Mouse (Mus musculus): Measurements from ENCODE around the gene Gabrb2. TPM values are rescaled to one million over a fixed set of nuclear protein-coding genes. Genes with fewer than 3 reads are reported as not detected.
A peak's percentile ranks its signal among the peaks of the same experiment; 100 is the strongest.

Gene Gabrb2
- 2.9 and 3.1 TPM in 2 replicates for polyA plus RNA-seq (2016; fragmentation: Nextera tagmentation; extraction: Ambion mirVana)

DNA sequence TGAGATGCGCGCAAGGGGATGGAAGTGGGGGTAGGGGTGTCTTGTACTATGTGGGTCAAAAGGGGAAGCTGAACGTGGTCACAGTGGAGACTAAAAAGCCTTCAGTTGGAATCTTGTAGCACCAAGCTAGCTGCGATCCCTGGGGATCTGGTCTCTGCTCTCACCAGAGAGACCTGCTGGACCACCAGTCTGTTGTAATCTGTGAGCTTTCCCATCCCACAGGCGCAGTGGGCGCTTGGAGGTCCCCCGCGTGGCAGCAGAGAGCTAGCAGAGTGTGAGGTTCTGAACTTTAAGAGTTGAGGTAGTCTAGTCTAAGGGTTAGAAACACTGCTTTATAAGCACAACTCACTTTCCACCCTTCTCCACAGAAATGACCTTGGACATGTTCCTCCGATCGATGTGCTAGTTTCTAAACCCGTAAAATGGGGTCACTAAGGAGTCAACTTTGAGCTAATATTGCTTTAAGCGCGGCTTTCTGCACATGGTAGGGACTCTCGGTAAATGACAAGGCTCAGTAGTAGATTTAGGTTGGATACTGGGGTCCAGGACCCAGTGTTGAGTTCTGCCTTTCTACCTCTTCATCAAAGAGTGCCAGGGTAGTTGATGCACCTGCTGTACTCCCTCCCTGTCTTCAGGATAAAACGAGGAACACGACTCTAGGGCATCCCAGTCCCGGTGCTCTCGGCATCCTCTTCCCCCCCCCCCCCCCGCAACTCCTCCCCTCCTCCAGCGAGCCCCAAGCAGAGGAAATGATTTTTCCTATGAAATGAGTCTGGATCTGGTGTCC lies at the start of gene Gabrb2:
Gabrb2 (plus strand) TSS at position 762 of the 787 bp plus-strand sequence.
- H3K4me3 ChIP-seq: peak within 1 kb of the TSS; percentile 52
- peaks cover 6% of the 10 kb centered on the region; the same call in 1 of the 2 replicates for H3K4me1 ChIP-seq
- H3K27ac ChIP-seq: no peak within 1 kb of the TSS
- H3K9me3 ChIP-seq: no peaks in the 10 kb centered on the region
- WGBS: 24% methylated on average over 19 of the region's 20 CpGs
- peak within 1 kb of the TSS; percentile 93 for H3K4me2 ChIP-seq (replicated peaks)
- H3K27me3 ChIP-seq: peaks cover 9% of the 10 kb centered on the region
- no peaks in the 10 kb centered on the region for H3K36me3 ChIP-seq
- peak within 1 kb of the TSS; percentile 44 for H3K9ac ChIP-seq
- ATAC-seq (ENCODE audit: insufficient number of reproducible peaks, insufficient read depth, low FRiP score, low TSS enrichment): no peak

- H3K9ac ChIP-seq: no peak overlapping the region
- H3K27ac ChIP-seq: no peak overlapping the region
- H3K36me3 ChIP-seq: no peaks in the 10 kb centered on the region
- H3K4me3 ChIP-seq: no peak overlapping the region
- ATAC-seq (ENCODE audit: insufficient number of reproducible peaks, insufficient read depth, low FRiP score, low TSS enrichment): no peak
- H3K9me3 ChIP-seq: no peaks in the 10 kb centered on the region
- 78% methylated on average over 2 of the region's 2 CpGs for WGBS
- H3K4me2 ChIP-seq (replicated peaks): no peak overlapping the region
- no peaks in the 10 kb centered on the region for H3K4me1 ChIP-seq
- no peaks in the 10 kb centered on the region for H3K27me3 ChIP-seq
These were observed 40.6 kb upstream of the Gabrb2 start for GRCm38 (mm10) chr11:42378983-42379382.

GRCm38 (mm10) chr11:42386486-42386885 lies 33.1 kb upstream of the Gabrb2 start:
- Histone ChIP-seq H3K9ac (no peak overlapping the region), H3K4me1 (no peaks in the 10 kb centered on the region), H3K27ac (no peak overlapping the region), H3K4me2 (replicated peaks) (no peak overlapping the region), H3K36me3 (no peaks in the 10 kb centered on the region), H3K27me3 (no peaks in the 10 kb centered on the region), H3K9me3 (no peaks in the 10 kb centered on the region), H3K4me3 (no peak overlapping the region)
- WGBS: 71% methylated on average over 4 of the region's 4 CpGs
- ATAC-seq (ENCODE audit: insufficient number of reproducible peaks, insufficient read depth, low FRiP score, low TSS enrichment): no peak

DNA sequence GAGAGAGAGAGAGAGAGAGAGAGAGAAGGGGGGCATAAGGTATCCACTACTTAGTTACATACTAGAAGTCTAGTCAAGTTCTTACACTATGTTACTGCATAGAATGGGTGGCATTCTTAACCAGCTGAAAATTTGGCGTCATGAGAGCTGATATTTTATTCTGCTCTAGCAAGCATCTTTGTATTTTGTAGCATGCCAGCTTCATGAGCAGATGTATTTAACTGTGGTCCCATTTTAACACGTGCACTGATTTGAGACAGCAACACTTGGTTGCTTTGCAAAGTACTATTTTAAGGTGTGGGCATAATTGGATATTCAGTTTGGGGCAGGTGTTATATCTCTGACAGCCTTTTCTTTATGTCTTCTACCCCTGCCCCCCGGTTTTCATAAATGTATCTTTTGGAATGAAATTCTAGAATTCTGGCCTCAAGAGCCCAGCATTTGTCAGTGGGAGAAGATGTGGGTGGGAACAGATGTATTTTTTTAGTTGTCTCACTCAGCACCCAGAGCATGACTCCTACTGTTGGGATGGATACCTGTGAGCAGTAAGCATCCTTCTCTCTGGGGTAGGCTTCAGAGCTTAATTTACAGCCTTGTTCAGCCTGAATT lies 28.8 kb upstream of the Gabrb2 start:
- Histone ChIP-seq H3K4me2 (replicated peaks) (no peak overlapping the region), H3K9me3 (no peaks in the 10 kb centered on the region), H3K36me3 (no peaks in the 10 kb centered on the region), H3K27ac (no peak overlapping the region), H3K4me3 (no peak overlapping the region), H3K27me3 (no peaks in the 10 kb centered on the region), H3K4me1 (no peaks in the 10 kb centered on the region), H3K9ac (no peak overlapping the region)
- WGBS: 69% methylated on average over 3 of the region's 3 CpGs
- no peak for ATAC-seq (ENCODE audit: insufficient number of reproducible peaks, insufficient read depth, low FRiP score, low TSS enrichment)

DNA sequence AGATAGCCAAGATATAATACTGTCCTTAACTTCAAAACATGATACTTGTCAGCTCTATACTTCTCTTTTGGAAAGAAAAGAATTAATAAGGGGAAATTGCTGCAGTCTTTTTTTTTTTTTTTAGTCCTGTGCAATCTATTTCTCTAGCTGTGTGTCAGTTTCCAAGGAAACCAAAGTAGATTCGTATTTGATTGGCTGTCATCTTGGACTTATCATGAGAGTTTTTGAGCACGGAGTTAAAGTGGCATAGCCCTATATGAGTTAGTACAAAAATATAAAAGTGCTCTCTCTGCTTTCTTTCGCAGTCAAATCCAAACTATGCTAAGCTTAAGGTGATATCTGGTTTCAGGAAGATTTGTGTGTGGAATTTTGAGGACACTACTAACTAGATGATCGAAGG lies 26.1 kb upstream of the Gabrb2 start:
- Histone ChIP-seq H3K9ac (no peak overlapping the region), H3K4me2 (replicated peaks) (no peak overlapping the region), H3K36me3 (no peaks in the 10 kb centered on the region), H3K27me3 (no peaks in the 10 kb centered on the region), H3K4me3 (no peak overlapping the region), H3K4me1 (no peaks in the 10 kb centered on the region), H3K9me3 (no peaks in the 10 kb centered on the region), H3K27ac (no peak overlapping the region)
- 82% methylated on average over 4 of the region's 4 CpGs for WGBS
- no peak for ATAC-seq (ENCODE audit: insufficient number of reproducible peaks, insufficient read depth, low FRiP score, low TSS enrichment)

- Histone ChIP-seq H3K9me3 (no peaks in the 10 kb centered on the region), H3K4me2 (replicated peaks) (peak overlapping the region; percentile 93), H3K36me3 (no peaks in the 10 kb centered on the region), H3K27me3 (peaks cover 9% of the 10 kb centered on the region), H3K27ac (no peak overlapping the region), H3K4me1 (peaks cover 6% of the 10 kb centered on the region; the same call in 1 of the 2 replicates), H3K4me3 (peak overlapping the region; percentile 52), H3K9ac (peak overlapping the region; percentile 44)
- WGBS: 0% methylated on average over 22 of the region's 40 CpGs
- peak; percentile 85; the same call in 1 of the 2 replicates for ATAC-seq (ENCODE audit: insufficient number of reproducible peaks, insufficient read depth, low FRiP score, low TSS enrichment)
These were observed 455 bp downstream of the Gabrb2 start for GRCm38 (mm10) chr11:42419791-42420633.

- H3K27me3 ChIP-seq: peaks cover 9% of the 10 kb centered on the region
- ATAC-seq (ENCODE audit: insufficient number of reproducible peaks, insufficient read depth, low FRiP score, low TSS enrichment): no peak
- WGBS: under 1% methylated on average over 21 of the region's 21 CpGs
These were observed 1.3 kb downstream of the Gabrb2 start for GRCm38 (mm10) chr11:42420634-42421470.

DNA sequence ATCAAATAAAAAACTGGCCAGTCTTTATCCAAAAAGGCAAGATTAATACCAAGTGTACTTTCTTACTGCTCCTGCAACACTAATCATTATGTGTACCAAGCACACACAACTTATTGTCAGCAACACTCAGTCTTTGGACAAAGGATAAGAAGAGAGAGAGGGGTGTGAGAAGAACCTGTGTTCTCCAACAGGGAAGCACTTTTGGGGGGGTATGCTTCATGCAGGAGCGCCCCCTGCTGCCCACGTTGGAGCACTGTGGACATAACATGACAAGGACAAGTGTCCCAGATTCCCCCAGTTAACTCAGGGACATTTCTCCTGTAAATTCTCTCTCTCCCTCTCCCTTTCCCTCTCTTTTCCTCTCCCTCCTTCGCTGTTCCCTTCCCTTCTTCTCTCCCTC lies 3.7 kb downstream of the Gabrb2 start:
- Histone ChIP-seq H3K36me3 (no peaks in the 10 kb centered on the region), H3K27ac (no peak overlapping the region), H3K4me3 (no peak overlapping the region), H3K4me1 (peaks cover 6% of the 10 kb centered on the region; the same call in 1 of the 2 replicates), H3K27me3 (peaks cover 9% of the 10 kb centered on the region), H3K4me2 (replicated peaks) (no peak overlapping the region), H3K9ac (no peak overlapping the region), H3K9me3 (no peaks in the 10 kb centered on the region)
- 3% methylated on average over 3 of the region's 3 CpGs for WGBS
- no peak for ATAC-seq (ENCODE audit: insufficient number of reproducible peaks, insufficient read depth, low FRiP score, low TSS enrichment)

More at GRCm38 (mm10) chr11:42420634-42421470, 1.3 kb downstream of the Gabrb2 start:
- H3K4me3 ChIP-seq: peak overlapping the region; percentile 52
- peak overlapping the region; percentile 44 for H3K9ac ChIP-seq
- no peaks in the 10 kb centered on the region for H3K9me3 ChIP-seq
- H3K4me1 ChIP-seq: peaks cover 6% of the 10 kb centered on the region; the same call in 1 of the 2 replicates
- H3K36me3 ChIP-seq: no peaks in the 10 kb centered on the region
- peak overlapping the region; percentile 93 for H3K4me2 ChIP-seq (replicated peaks)
- no peak overlapping the region for H3K27ac ChIP-seq

GRCm38 (mm10) chr11:42431495-42431894 lies 11.9 kb downstream of the Gabrb2 start:
- no peak for ATAC-seq (ENCODE audit: insufficient number of reproducible peaks, insufficient read depth, low FRiP score, low TSS enrichment)

DNA sequence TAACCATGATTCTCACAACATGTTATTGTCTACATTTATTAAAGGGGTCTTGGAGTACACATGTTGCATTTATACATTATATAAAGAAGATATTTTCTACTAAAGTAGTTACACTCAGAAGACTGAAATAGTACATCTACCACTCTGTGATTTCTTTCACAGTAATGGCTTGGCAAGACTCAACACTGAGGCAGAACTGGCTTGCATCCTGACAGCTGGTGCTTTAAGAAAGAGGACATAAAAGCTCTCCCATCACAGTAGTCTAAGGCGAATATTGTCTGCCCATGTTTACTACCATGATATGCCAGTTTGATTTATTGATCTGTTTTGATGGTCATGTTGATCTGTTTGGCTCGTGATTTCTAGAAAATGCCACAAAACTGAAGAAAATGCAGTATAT lies 19.4 kb downstream of the Gabrb2 start:
- H3K4me3 ChIP-seq: no peak overlapping the region
- 75% methylated on average over 2 of the region's 2 CpGs for WGBS
- H3K36me3 ChIP-seq: no peaks in the 10 kb centered on the region
- no peaks in the 10 kb centered on the region for H3K4me1 ChIP-seq
- no peaks in the 10 kb centered on the region for H3K27me3 ChIP-seq
- no peak for ATAC-seq (ENCODE audit: insufficient number of reproducible peaks, insufficient read depth, low FRiP score, low TSS enrichment)
- no peak overlapping the region for H3K4me2 ChIP-seq (replicated peaks)
- no peak overlapping the region for H3K9ac ChIP-seq
- no peaks in the 10 kb centered on the region for H3K9me3 ChIP-seq
- no peak overlapping the region for H3K27ac ChIP-seq

More at GRCm38 (mm10) chr11:42431495-42431894, 11.9 kb downstream of the Gabrb2 start:
- H3K27me3 ChIP-seq: no peaks in the 10 kb centered on the region
- no peaks in the 10 kb centered on the region for H3K4me1 ChIP-seq
- no peak overlapping the region for H3K9ac ChIP-seq
- no peak overlapping the region for H3K4me3 ChIP-seq
- no peak overlapping the region for H3K27ac ChIP-seq
- no peaks in the 10 kb centered on the region for H3K36me3 ChIP-seq
- no peak overlapping the region for H3K4me2 ChIP-seq (replicated peaks)
- H3K9me3 ChIP-seq: no peaks in the 10 kb centered on the region

GRCm38 (mm10) chr11:42443641-42444040 lies 24.1 kb downstream of the Gabrb2 start:
- no peak overlapping the region for H3K9ac ChIP-seq
- H3K27ac ChIP-seq: no peak overlapping the region
- H3K9me3 ChIP-seq: no peaks in the 10 kb centered on the region
- H3K4me2 ChIP-seq (replicated peaks): no peak overlapping the region
- no peaks in the 10 kb centered on the region for H3K36me3 ChIP-seq
- H3K4me3 ChIP-seq: no peak overlapping the region
- no peaks in the 10 kb centered on the region for H3K4me1 ChIP-seq
- no peak for ATAC-seq (ENCODE audit: insufficient number of reproducible peaks, insufficient read depth, low FRiP score, low TSS enrichment)
- no peaks in the 10 kb centered on the region for H3K27me3 ChIP-seq
